Mouse (Mus musculus) thymus, adult 2 months (tissue): ENCODE measurements around the gene Ctdsp1. TPM values are rescaled to one million over a fixed set of nuclear protein-coding genes. Genes with fewer than 3 reads are reported as not detected.

Experiments used
- DNase-seq: peaks from one replicate; pipeline ENCODE4 v3.0.0; 2021
- H3K27ac ChIP-seq: fragments of 200-500 bp; 2 replicates; pipeline ENCODE4 v1.5.1; 2012; ENCODE audit warnings: low read length, control low read depth; ENCODE audit not compliant: control insufficient read depth, insufficient read depth
- H3K27me3 ChIP-seq: fragments of 200-500 bp; 2 replicates; pipeline ENCODE4 v1.6.1; 2012; ENCODE audit warnings: mild to moderate bottlenecking, low read length, moderate library complexity, mixed read lengths; ENCODE audit not compliant: control insufficient read depth, insufficient read depth
- H3K36me3 ChIP-seq: fragments of 200-500 bp; 2 replicates; pipeline ENCODE4 v1.6.1; 2012; ENCODE audit warnings: mild to moderate bottlenecking, low read length, moderate library complexity; ENCODE audit not compliant: control insufficient read depth, insufficient read depth
- H3K4me1 ChIP-seq: fragments of 200-500 bp; replicated peaks from 2 replicates; pipeline ENCODE4 v1.6.1; 2012; ENCODE audit warnings: low read length; ENCODE audit not compliant: control insufficient read depth, insufficient read depth
- H3K4me3 ChIP-seq: fragments of 200-500 bp; 2 replicates; pipeline ENCODE4 v1.5.1; 2012; ENCODE audit warnings: mild to moderate bottlenecking, low read length, control low read depth, moderate library complexity; ENCODE audit not compliant: control insufficient read depth, insufficient read depth
- CTCF ChIP-seq: fragments of 200-500 bp; IDR thresholded peaks from 2 replicates; pipeline ENCODE4 v1.5.1; 2012; ENCODE audit warnings: mild to moderate bottlenecking, control low read depth, low read length, moderate library complexity, borderline replicate concordance; ENCODE audit not compliant: control insufficient read depth, poor library complexity, insufficient read depth; ENCODE audit errors: extremely low read depth
- POLR2A ChIP-seq: fragments of 200-500 bp; IDR thresholded peaks from 2 replicates; pipeline ENCODE4 v1.6.1; 2012; ENCODE audit warnings: mild to moderate bottlenecking, low read length, control low read depth, moderate library complexity; ENCODE audit not compliant: control insufficient read depth, poor library complexity, insufficient read depth; ENCODE audit errors: extremely low read depth
- WGBS: fragments of 180-500 bp; shearing (Covaris S2); methylation state at CpG from one replicate; pipeline ENCODE4 v1.1.7; 2018; 5-methylcytosine and 5-hydroxymethylcytosine counted together
- polyA plus RNA-seq: library from polyadenylated mRNA; depleted of rRNA; stranded (reverse); fragments of >200 nt; gene quantifications from 2 replicates; pipeline ENCODE4 v1.2.3, GENCODE M21; 2012

Ctdsp1 gene
- polyA plus RNA-seq, 1 experiment = 201 TPM

GRCm38 (mm10) chr1:74401015-74401702 lies 9.8 kb downstream of the Ctdsp1 start:
- H3K4me3 ChIP-seq = no peak overlapping the region
- no peak for TF ChIP-seq POLR2A
- TF ChIP-seq CTCF = no peak
- no peak for DNase-seq
- peaks cover 10% of the 10 kb centered on the region for H3K4me1 ChIP-seq
- no peaks in the 10 kb centered on the region for H3K27me3 ChIP-seq
- 85% methylated on average over 16 of the region's 16 CpGs for WGBS
- no peaks in the 10 kb centered on the region for H3K36me3 ChIP-seq
- H3K27ac ChIP-seq = no peak overlapping the region

GRCm38 (mm10) chr1:74404206-74404605 lies 12.9 kb downstream of the Ctdsp1 start:
- WGBS = 93% methylated on average over 4 of the region's 4 CpGs

DNA sequence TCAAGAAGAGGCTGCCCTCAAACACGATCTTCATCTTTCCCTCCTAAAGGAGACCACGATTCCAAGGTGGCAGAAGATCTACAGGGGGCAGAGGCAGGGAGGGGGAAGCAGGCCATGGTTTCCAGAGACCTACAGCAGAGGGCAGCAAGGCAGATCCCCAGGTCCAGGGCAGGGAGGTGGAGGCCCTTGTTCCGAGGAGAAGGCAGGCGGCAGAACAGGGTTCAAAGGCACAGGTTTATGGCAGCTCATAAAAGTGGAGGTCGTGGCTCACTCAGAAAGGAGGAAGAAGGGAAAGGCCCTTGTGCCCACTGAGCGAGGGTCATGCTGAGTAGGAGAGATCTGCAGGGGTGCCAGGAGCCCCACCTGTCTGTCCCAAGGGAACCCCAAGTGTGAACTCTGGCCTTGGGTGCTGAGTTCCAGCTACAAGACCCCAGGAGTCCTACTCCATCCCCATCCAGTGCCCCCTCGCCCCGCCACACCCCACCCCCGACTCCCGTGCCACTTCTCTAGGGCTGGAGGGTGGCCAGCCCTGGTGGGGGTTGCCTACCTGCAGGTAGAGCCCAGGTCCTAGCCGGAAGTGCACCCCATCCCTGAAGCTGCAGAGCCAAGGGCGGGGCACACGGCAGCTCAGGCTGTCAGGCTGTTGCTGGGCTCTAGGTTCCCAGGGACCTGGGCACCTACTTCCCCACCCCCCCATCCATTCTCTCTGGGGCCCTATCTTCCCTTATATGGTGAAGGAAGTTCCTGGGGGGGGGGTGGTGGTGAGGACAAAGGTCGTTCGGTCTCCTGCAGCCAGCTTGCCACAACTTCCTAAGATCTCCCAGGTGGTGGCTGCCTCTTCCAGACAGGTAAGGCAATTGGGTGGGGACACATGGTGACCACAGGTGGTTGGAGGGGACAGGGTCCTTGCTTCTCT lies 17.5 kb downstream of the Ctdsp1 start, which contains the start of gene Vil1:
Gene Vil1, plus strand, starts transcription at position 788 of the 916 bp plus-strand sequence.
- no peak for DNase-seq
- WGBS = 66% methylated on average over 15 of the region's 15 CpGs
- no peak within 1 kb of the TSS for H3K27ac ChIP-seq
- H3K27me3 ChIP-seq = no peaks in the 10 kb centered on the region
- no peak within 1 kb of the TSS for H3K4me3 ChIP-seq
- H3K4me1 ChIP-seq = 0 out of 2 replicates have a peak, but pooled peaks cover 3% of the 10 kb centered on the region
- TF ChIP-seq POLR2A (no peak), CTCF (no peak)
- no peaks in the 10 kb centered on the region for H3K36me3 ChIP-seq

More at GRCm38 (mm10) chr1:74404206-74404605, 12.9 kb downstream of the Ctdsp1 start:
- DNase-seq = no peak
- Histone ChIP-seq H3K27me3 (no peaks in the 10 kb centered on the region), H3K36me3 (no peaks in the 10 kb centered on the region), H3K4me3 (no peak overlapping the region), H3K27ac (no peak overlapping the region), H3K4me1 (0 out of 2 replicates have a peak, but pooled peaks cover 3% of the 10 kb centered on the region)
- no peak for TF ChIP-seq POLR2A
- TF ChIP-seq CTCF = no peak

DNA sequence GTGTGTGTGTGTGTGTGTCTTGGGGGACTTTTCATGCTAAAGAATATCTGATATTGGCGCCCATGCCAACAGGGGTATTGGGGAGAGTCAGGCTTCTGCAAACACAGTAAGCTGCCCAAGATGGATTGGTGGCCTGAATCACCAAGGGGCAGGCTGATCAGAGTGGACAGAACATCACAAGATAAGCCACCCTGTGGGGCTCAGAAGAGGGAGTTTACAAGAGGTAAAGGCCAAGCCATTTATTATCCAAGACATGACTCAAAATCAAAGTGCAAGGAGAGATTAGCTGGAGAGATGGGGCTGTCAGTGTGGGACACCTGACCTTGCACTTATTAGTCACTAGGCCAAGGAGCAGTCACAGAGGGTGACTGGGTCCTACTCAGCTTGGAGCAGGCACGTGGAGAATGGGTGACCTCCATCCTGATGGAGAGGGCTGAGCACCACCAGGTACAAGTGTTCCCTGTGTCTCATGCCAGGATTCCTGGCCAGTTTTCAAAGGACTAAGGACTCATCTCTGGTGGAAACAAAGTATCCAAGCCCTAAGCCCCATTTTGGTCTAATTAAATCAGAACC lies 20.5 kb downstream of the Ctdsp1 start:
- no peak for DNase-seq
- Histone ChIP-seq H3K27ac (no peak overlapping the region), H3K27me3 (no peaks in the 10 kb centered on the region), H3K4me1 (0 out of 2 replicates have a peak, but pooled peaks cover 3% of the 10 kb centered on the region), H3K36me3 (no peaks in the 10 kb centered on the region), H3K4me3 (no peak overlapping the region)
- TF ChIP-seq CTCF (no peak), POLR2A (no peak)
- WGBS = 84% methylated on average over 2 of the region's 2 CpGs

DNA sequence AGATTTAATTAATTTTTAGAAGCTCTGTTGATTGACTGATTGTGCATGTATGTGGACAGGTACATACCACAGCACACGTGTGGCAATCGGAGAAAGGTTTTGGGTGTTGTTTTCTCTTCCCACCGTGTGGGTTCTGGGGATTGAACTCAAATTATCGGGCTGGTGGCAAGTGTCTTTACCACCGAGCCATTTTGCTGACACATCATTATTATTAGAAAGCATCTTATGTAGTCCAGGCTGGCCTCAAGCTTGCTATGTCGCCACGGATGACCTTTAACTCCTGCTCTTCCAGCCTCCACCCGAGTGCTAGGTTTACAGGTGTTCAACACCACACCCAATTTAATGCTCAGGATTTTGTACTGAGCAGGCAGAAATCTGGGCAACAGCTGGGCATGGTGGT lies 21.4 kb downstream of the Ctdsp1 start:
- 89% methylated on average over 8 of the region's 8 CpGs for WGBS
- Histone ChIP-seq H3K4me3 (no peak overlapping the region), H3K27me3 (no peaks in the 10 kb centered on the region), H3K36me3 (no peaks in the 10 kb centered on the region), H3K27ac (no peak overlapping the region), H3K4me1 (0 out of 2 replicates have a peak, but pooled peaks cover 3% of the 10 kb centered on the region)
- TF ChIP-seq POLR2A (no peak), CTCF (no peak)
- no peak for DNase-seq

- TF ChIP-seq POLR2A (no peak), CTCF (no peak)
- H3K4me3 ChIP-seq = no peak overlapping the region
Measured at GRCm38 (mm10) chr1:74415143-74415542, 23.8 kb downstream of the Ctdsp1 start.

More at GRCm38 (mm10) chr1:74415143-74415542, 23.8 kb downstream of the Ctdsp1 start:
- Histone ChIP-seq H3K27ac (no peak overlapping the region), H3K27me3 (no peaks in the 10 kb centered on the region), H3K4me1 (no peaks in the 10 kb centered on the region), H3K36me3 (no peaks in the 10 kb centered on the region)
- 52% methylated on average over 4 of the region's 4 CpGs for WGBS
- no peak for DNase-seq
